Mouse (Mus musculus) neural tube, embryonic 14.5 days (tissue): ENCODE measurements around the gene Zfp664. TPM values are rescaled to one million over a fixed set of nuclear protein-coding genes. Genes with fewer than 3 reads are reported as not detected.

Source experiments
- ATAC-seq: fragments of 200-750 bp; cut with Nextera tagmentation; 2 replicates; pipeline ENCODE4 v1.8.0; 2017; ENCODE audit warnings: low read depth, mild to moderate bottlenecking, moderate TSS enrichment, moderate library complexity
- H3K27ac ChIP-seq: fragments of 300-500 bp; sonication (generic); 2 replicates; pipeline ENCODE4 v1.5.1; 2014; ENCODE audit warnings: low read depth, mild to moderate bottlenecking, control low read depth, low read length, moderate library complexity, mixed read lengths
- H3K27me3 ChIP-seq: fragments of 300-500 bp; sonication (generic); 2 replicates; pipeline ENCODE4 v1.6.1; 2014; ENCODE audit warnings: low read length; ENCODE audit not compliant: control insufficient read depth, insufficient read depth
- H3K36me3 ChIP-seq: fragments of 300-500 bp; sonication (generic); 2 replicates; pipeline ENCODE4 v1.6.1; 2014; ENCODE audit warnings: low read length, mixed read lengths; ENCODE audit not compliant: control insufficient read depth, insufficient read depth
- H3K4me1 ChIP-seq: fragments of 300-500 bp; sonication (generic); 2 replicates; pipeline ENCODE4 v1.6.1; 2014; ENCODE audit warnings: low read length; ENCODE audit not compliant: control insufficient read depth, insufficient read depth
- H3K4me2 ChIP-seq: fragments of 300-500 bp; sonication (generic); 2 replicates; pipeline ENCODE4 v1.6.1; 2014; ENCODE audit warnings: mild to moderate bottlenecking, low read depth, low read length, control low read depth
- H3K4me3 ChIP-seq: fragments of 300-500 bp; sonication (generic); 2 replicates; pipeline ENCODE4 v1.5.1; 2014; ENCODE audit warnings: low read depth, low read length, control low read depth, mixed read lengths
- H3K9ac ChIP-seq: fragments of 300-500 bp; sonication (generic); replicated peaks from 2 replicates; pipeline ENCODE4 v1.6.1; 2014; ENCODE audit warnings: low read depth, mild to moderate bottlenecking, control low read depth, low read length, mixed read lengths
- H3K9me3 ChIP-seq: fragments of 300-500 bp; sonication (generic); 2 replicates; pipeline ENCODE4 v1.6.1; 2016; ENCODE audit warnings: low read length; ENCODE audit not compliant: control insufficient read depth
- WGBS: fragments of 180-500 bp; shearing (Covaris S2); extraction: QIAGEN DNeasy Blood & Tissue Kit; methylation state at CpG from one replicate; pipeline ENCODE4 v1.1.7; 2014; 5-methylcytosine and 5-hydroxymethylcytosine counted together
- polyA plus RNA-seq: library from polyadenylated mRNA; unstranded; fragments of >200 nt; fragmentation: Nextera tagmentation; extraction: Ambion mirVana; gene quantifications from 2 replicates; pipeline ENCODE4 v1.2.1, GENCODE M21; 2014

Zfp664 gene
- polyA plus RNA-seq, 1 experiment from 2014 or later, result 88.3 TPM

DNA sequence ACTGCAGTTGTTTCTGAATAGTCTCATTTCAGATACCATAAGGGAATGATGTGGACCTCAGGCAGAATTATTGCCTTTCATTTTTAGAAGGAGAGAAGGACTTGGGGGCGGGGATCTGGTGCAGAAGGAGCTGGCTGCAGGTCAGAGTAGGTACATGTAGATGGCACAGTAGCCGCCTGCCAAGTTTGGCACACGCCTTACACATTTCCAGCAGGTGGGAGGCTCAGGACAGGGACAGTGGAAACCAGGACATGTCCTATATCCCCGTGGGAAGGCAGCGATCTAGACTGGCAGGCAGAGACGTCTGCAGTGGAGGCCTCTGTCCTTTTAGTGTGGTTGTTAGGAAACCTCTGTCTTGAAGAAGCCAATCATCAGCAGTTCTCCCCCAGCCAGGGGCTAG is 17.3 kb downstream of the Zfp664 start:
- no peak overlapping the region for H3K4me2 ChIP-seq
- H3K4me1 ChIP-seq, result no peaks in the 10 kb centered on the region
- 84% methylated on average over 6 of the region's 6 CpGs for WGBS
- no peak overlapping the region for H3K9ac ChIP-seq
- no peaks in the 10 kb centered on the region for H3K9me3 ChIP-seq
- peaks cover 8% of the 10 kb centered on the region for H3K36me3 ChIP-seq
- no peak for ATAC-seq
- no peaks in the 10 kb centered on the region for H3K27me3 ChIP-seq
- H3K27ac ChIP-seq, result no peak overlapping the region
- no peak overlapping the region for H3K4me3 ChIP-seq

DNA sequence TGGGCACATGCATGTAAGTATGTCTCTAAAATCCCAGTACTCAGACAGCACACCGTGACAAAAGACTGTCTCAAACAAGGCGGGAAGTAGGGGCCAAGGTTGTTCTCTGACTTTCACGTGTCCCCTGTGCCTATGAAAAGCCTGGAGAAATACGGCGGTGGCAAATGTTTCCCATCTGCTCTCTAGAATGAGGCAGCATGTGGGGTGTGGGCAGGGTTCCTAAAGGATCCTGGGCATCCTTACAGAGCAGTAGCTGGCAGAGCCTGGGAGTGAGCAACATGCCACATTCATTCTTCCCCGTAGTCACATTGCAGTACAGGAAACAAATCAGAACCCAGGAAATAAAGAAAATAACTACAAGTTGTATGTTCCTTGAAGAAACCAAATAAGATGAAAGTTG is 21.4 kb downstream of the Zfp664 start:
- Histone ChIP-seq H3K36me3 (peaks cover 28% of the 10 kb centered on the region), H3K4me1 (no peaks in the 10 kb centered on the region), H3K9ac (no peak overlapping the region), H3K4me3 (no peak overlapping the region), H3K9me3 (no peaks in the 10 kb centered on the region), H3K4me2 (no peak overlapping the region), H3K27ac (no peak overlapping the region), H3K27me3 (no peaks in the 10 kb centered on the region)
- ATAC-seq, result no peak
- 62% methylated on average over 6 of the region's 6 CpGs for WGBS

DNA sequence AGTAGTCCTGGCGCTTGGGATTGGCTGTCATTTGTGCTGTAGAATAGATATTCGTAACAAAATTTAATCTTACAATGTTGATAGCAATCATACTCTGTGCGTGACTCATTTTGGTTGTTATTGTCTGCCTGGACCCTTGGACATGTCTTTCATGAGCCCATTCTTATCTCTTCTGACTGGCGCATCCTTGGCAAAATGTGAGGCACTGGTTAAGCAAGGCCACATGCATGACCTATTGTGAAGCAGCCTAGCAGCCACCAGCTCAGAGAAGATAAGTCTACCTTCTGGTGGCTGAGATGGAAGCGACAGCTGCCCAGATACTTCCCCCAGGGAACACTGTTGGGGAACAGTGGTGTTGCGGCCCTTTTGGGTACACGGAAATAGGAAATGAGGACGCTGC is 26.2 kb downstream of the Zfp664 start:
- H3K9ac ChIP-seq, result no peak overlapping the region
- no peak overlapping the region for H3K27ac ChIP-seq
- H3K36me3 ChIP-seq, result peaks cover 29% of the 10 kb centered on the region
- H3K4me2 ChIP-seq, result no peak overlapping the region
- H3K4me3 ChIP-seq, result no peak overlapping the region
- WGBS, result 96% methylated on average over 8 of the region's 8 CpGs
- H3K9me3 ChIP-seq, result no peaks in the 10 kb centered on the region
- H3K27me3 ChIP-seq, result no peaks in the 10 kb centered on the region
- H3K4me1 ChIP-seq, result no peaks in the 10 kb centered on the region
- ATAC-seq, result no peak

DNA sequence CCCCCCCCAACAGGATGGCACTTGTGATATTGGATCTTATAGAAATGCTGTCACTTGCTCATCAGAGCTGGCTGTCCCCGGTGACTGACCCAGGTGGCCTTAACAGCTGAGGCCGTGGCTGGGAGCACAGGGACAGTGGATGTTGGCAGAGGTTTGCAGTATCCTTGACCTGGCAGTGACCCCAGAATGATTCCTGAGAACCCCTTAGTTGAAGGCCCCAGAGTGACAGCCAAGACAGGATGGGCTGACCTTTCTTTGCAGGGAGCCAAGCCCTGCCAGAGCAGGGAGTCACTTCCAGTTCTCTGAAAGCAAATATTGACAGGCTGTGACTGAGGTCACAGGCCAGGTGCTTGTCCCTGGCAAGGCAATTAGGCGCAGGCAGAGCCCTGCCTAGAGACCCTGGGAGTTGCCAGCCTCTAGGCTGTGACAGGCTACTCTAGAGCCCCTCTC is 29.5 kb downstream of the Zfp664 start:
- H3K9ac ChIP-seq, result no peak overlapping the region
- no peak for ATAC-seq
- no peak overlapping the region for H3K4me3 ChIP-seq
- H3K9me3 ChIP-seq, result no peaks in the 10 kb centered on the region
- no peak overlapping the region for H3K4me2 ChIP-seq
- WGBS, result 60% methylated on average over 3 of the region's 3 CpGs
- no peaks in the 10 kb centered on the region for H3K27me3 ChIP-seq
- H3K27ac ChIP-seq, result no peak overlapping the region
- H3K4me1 ChIP-seq, result no peaks in the 10 kb centered on the region
- peaks cover 8% of the 10 kb centered on the region; the same call in 1 of the 2 replicates for H3K36me3 ChIP-seq

DNA sequence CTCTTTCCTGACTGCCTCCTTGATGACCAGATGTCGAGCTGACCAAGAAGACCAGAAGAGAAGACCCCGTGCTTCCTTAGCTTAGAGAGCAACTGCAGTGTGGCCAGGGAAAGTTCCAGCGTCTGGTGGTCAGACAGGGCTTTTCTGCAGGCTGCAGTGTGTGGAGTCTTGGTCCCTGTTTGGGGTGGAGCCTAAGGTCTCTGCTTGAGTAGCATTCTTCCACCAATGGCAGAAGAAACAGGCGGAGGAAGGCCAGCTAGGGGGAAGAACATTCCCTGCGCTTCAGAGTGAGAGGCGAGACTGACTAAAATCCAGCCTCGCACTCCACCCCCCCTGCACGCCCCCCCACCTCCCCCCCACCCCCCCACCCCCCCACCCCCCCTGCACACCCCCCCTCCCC is 33.6 kb downstream of the Zfp664 start:
- Histone ChIP-seq H3K9ac (no peak overlapping the region), H3K9me3 (no peaks in the 10 kb centered on the region), H3K27ac (no peak overlapping the region), H3K4me3 (no peak overlapping the region), H3K4me1 (0 out of 2 replicates have a peak, but pooled peaks cover 4% of the 10 kb centered on the region), H3K36me3 (no peaks in the 10 kb centered on the region), H3K27me3 (no peaks in the 10 kb centered on the region), H3K4me2 (no peak overlapping the region)
- no peak for ATAC-seq
- WGBS, result 58% methylated on average over 8 of the region's 8 CpGs

DNA sequence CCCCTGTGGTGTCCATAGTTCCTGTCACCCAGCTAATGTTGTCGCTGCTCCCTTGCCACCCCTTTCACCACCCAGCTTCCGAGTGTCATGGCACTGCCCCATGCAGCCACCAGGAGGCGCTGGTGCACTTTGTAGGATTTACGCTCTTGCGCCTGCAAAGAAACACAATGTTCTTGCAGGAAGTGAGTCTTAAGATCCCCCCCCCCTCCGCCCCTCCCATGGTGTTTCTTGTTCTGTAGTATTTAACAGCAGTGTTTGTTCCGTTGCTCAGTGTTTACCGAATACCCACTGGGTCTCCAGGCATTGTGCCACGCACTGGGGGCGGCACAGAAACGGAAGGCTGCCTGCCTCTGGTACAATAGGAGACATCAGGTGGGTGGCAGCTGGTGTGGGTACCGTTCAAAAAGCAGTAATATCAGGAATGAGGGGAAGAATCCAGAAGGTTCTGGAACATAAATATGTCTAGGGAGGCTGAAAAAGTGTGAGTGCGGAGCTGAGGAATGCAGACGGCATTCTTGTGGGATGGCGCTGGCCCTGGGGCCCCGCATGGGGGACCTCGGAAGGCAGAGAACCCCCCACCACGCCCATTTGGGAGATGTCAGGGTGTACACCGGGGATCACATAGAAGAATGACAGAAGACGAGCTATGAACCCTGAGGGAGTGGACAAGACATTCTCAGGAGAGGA is 37.6 kb downstream of the Zfp664 start:
- no peak overlapping the region for H3K4me3 ChIP-seq
- 22% methylated on average over 20 of the region's 20 CpGs for WGBS
- ATAC-seq, result peak; percentile 62
- H3K27me3 ChIP-seq, result no peaks in the 10 kb centered on the region
- no peak overlapping the region for H3K27ac ChIP-seq
- H3K9ac ChIP-seq, result no peak overlapping the region
- no peaks in the 10 kb centered on the region for H3K9me3 ChIP-seq
- H3K4me2 ChIP-seq, result peak overlapping the region; percentile 19; the same call in 1 of the 2 replicates
- H3K4me1 ChIP-seq, result 0 out of 2 replicates have a peak, but pooled peaks cover 4% of the 10 kb centered on the region
- no peaks in the 10 kb centered on the region for H3K36me3 ChIP-seq

DNA sequence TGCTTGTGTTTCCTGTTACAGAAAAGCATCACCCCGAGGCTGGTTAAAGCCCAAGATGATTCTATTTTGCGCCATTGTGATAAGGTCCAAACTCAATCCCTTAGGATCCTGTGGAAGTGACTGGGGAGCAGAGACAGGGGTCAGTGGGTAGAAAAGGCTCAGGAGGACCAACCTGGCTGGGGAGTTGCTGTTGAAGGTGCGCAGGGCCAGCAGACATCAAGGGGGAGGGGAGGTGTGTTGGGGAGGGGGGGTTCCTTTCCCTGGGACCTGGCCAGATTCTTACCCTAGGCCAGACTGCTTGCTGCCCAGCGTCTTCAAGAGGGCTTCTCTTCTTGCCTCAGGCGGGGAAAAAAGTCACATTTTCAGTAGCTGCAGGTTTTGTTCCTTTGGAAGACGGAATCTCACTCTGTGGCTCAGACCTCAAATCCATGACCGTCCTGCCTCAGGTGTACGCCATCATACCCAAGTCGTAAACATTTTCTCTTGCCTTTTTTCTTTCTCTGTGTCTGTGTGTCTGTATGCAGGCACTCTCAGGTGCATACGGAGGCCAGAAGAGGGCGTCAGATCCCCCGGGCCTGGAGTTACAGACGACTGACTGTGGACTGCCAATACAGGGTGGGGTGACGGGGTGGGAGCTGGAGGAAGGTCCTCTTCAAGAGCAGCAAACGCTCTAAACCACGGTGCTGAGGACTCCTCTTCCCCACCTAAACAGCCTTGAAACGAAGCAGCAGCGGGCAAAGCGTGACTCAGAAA is 38.4 kb downstream of the Zfp664 start:
- no peak overlapping the region; the same call in 1 of the 2 replicates for H3K27ac ChIP-seq
- no peak overlapping the region for H3K4me3 ChIP-seq
- no peak overlapping the region for H3K9ac ChIP-seq
- 76% methylated on average over 19 of the region's 19 CpGs for WGBS
- no peaks in the 10 kb centered on the region for H3K27me3 ChIP-seq
- ATAC-seq, result no peak
- H3K4me1 ChIP-seq, result 0 out of 2 replicates have a peak, but pooled peaks cover 4% of the 10 kb centered on the region
- H3K9me3 ChIP-seq, result no peaks in the 10 kb centered on the region
- H3K36me3 ChIP-seq, result no peaks in the 10 kb centered on the region
- H3K4me2 ChIP-seq, result no peak overlapping the region

DNA sequence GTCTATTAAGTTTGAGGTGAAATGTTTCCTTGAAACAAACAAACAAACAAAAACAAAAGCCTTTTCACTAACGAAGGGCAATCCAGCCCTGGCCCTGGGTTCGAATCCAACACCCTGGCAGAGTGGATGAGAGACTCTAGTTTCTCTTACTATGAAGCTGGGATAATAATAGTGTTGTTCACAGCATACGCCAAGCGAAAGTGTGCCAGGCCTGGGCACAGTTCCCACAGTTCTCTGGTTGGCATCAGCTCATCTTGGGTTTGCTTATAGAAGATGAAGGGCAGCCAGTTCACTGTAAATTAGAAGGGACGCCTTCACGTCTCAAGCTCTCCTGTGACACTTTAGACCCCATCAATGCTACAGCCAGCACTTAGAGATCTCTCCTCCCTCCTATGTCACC is 39.2 kb downstream of the Zfp664 start:
- H3K27ac ChIP-seq, result no peak overlapping the region
- WGBS, result 76% methylated on average over 6 of the region's 6 CpGs
- no peak overlapping the region for H3K4me2 ChIP-seq
- H3K36me3 ChIP-seq, result no peaks in the 10 kb centered on the region
- H3K9ac ChIP-seq, result no peak overlapping the region
- H3K27me3 ChIP-seq, result no peaks in the 10 kb centered on the region
- H3K9me3 ChIP-seq, result no peaks in the 10 kb centered on the region
- no peak for ATAC-seq
- 0 out of 2 replicates have a peak, but pooled peaks cover 4% of the 10 kb centered on the region for H3K4me1 ChIP-seq
- no peak overlapping the region for H3K4me3 ChIP-seq

DNA sequence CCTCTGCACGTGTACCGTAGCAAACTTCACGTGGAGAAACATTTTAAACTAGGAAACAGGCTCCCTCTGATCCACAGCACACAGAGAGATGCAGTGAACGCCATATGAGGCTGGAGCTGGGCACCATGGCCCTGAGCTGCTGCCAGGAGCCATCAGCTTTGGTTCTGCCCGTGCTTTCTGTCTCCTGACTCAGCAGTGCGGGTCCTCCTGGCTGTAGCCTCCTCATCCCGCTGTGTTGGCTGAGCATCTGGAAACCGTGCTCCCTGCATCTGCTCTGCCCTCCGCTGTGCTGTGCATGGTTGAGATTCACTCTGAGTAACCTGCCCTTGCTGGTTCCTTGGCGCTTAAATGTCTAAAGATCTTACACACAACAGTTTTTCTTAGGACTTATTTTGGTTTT is 39.7 kb downstream of the Zfp664 start:
- ATAC-seq, result no peak
- WGBS, result 82% methylated on average over 10 of the region's 10 CpGs

More for the DNA sequence above, 39.7 kb downstream of the Zfp664 start:
- Histone ChIP-seq H3K4me1 (0 out of 2 replicates have a peak, but pooled peaks cover 4% of the 10 kb centered on the region), H3K4me2 (no peak overlapping the region), H3K36me3 (no peaks in the 10 kb centered on the region), H3K9ac (no peak overlapping the region), H3K9me3 (no peaks in the 10 kb centered on the region), H3K27me3 (no peaks in the 10 kb centered on the region), H3K4me3 (no peak overlapping the region), H3K27ac (no peak overlapping the region)
